Mouse (Mus musculus) lung, embryonic 16.5 days (tissue): ENCODE measurements at regions not wholly inside any gene's neighbourhood (a gene's known extent, or its start where the extent isn't known, plus 50 kb on each side); places are given as distances from the start of the nearest gene placed in this dataset.

Experiments used
- ATAC-seq: fragments of 200-750 bp; cut with Nextera tagmentation; 2 replicates; pipeline ENCODE4 v1.8.0; 2017; ENCODE audit warnings: low read depth, mild to moderate bottlenecking, moderate library complexity
- H3K27ac ChIP-seq: fragments of 300-500 bp; sonication (generic); 2 replicates; pipeline ENCODE4 v1.5.1; 2014; ENCODE audit warnings: mild to moderate bottlenecking, control low read depth, low read length
- H3K27me3 ChIP-seq: fragments of 300-500 bp; sonication (generic); 2 replicates; pipeline ENCODE4 v1.6.1; 2014; ENCODE audit warnings: low read depth, low read length, mixed read lengths; ENCODE audit not compliant: control insufficient read depth, insufficient read depth
- H3K36me3 ChIP-seq: fragments of 300-500 bp; sonication (generic); 2 replicates; pipeline ENCODE4 v1.6.1; 2014; ENCODE audit warnings: low read length; ENCODE audit not compliant: control insufficient read depth, insufficient read depth
- H3K4me1 ChIP-seq: fragments of 300-500 bp; sonication (generic); replicated peaks from 2 replicates; pipeline ENCODE4 v1.6.1; 2014; ENCODE audit warnings: low read length, mixed read lengths; ENCODE audit not compliant: control insufficient read depth, insufficient read depth
- H3K4me2 ChIP-seq: fragments of 300-500 bp; sonication (generic); 2 replicates; pipeline ENCODE4 v1.6.1; 2014; ENCODE audit warnings: low read depth, low read length, control low read depth
- H3K4me3 ChIP-seq: fragments of 300-500 bp; sonication (generic); 2 replicates; pipeline ENCODE4 v1.5.1; 2014; ENCODE audit warnings: mild to moderate bottlenecking, low read length, control low read depth
- H3K9ac ChIP-seq: fragments of 300-500 bp; sonication (generic); 2 replicates; pipeline ENCODE4 v1.6.1; 2014; ENCODE audit warnings: low read length, control low read depth
- H3K9me3 ChIP-seq: fragments of 300-500 bp; sonication (generic); 2 replicates; pipeline ENCODE4 v1.6.1; 2016; ENCODE audit warnings: low read length; ENCODE audit not compliant: control insufficient read depth
- WGBS: fragments of 180-500 bp; shearing (Covaris S2); extraction: QIAGEN DNeasy Blood & Tissue Kit; methylation state at CpG from one replicate; pipeline ENCODE4 v1.1.7; 2014; 5-methylcytosine and 5-hydroxymethylcytosine counted together

DNA sequence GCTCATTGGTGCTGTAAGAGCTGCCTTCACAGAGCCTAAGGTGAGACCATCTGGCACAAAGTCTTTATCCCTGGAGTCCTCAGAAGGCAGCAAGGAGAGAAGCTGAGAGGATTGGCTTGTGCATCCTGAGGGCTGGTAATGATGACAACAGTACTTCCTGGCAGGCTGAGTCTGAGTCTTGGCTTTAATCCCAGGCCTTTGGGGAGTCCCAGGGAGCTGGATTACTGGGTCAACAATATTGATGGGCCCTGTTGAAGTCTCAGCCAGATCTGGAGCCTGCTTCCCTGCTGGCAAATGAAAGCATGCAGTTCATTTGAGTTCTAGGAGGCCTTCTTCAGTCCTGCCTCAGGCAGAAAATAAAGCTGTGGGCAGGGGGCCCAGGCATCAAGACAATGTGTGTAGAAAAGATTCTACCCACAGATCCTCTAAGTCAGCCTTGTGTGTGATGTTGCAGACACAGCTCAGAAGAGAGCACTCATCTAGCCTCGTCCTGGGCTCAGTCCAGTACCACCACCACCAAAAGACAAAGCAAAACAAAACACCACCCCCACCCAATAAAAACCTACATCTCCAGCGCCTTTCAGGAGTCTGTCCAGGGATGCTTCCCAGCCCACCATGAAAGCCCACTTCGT, 113.1 kb downstream of the Tmem215 start:
- no peaks in the 10 kb centered on the region for H3K27me3 ChIP-seq
- no peak overlapping the region for H3K9ac ChIP-seq
- no peak overlapping the region for H3K4me2 ChIP-seq
- no peaks in the 10 kb centered on the region for H3K4me1 ChIP-seq
- no peaks in the 10 kb centered on the region for H3K36me3 ChIP-seq
- H3K9me3 ChIP-seq: no peaks in the 10 kb centered on the region
- 54% methylated on average over 3 of the region's 3 CpGs for WGBS
- peak; percentile 80 for ATAC-seq
- H3K27ac ChIP-seq: no peak overlapping the region
- H3K4me3 ChIP-seq: no peak overlapping the region

DNA sequence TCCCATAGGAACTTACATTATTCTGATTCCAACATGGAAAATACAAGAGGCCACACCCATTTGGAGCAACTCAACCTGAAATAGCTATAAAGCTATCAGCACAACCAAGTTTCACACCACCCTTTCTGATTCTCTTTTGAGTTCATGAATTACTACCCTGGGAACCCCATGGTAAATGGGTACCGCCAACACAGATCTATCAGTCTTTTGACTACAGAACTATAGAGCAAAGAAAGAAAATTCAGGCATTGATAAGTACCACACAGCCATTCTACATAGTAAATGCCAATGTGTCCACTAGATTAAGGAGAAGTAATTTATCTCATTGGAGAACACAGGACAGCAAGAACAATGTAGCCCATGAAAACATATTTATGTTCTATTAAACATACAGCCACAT, 114.1 kb downstream of the Tmem215 start:
- WGBS: 96% methylated on average over 1 of the region's 1 CpGs
- no peak overlapping the region for H3K4me3 ChIP-seq
- no peak for ATAC-seq
- H3K27ac ChIP-seq: no peak overlapping the region
- no peaks in the 10 kb centered on the region for H3K9me3 ChIP-seq
- H3K9ac ChIP-seq: no peak overlapping the region
- no peaks in the 10 kb centered on the region for H3K27me3 ChIP-seq
- no peak overlapping the region for H3K4me2 ChIP-seq
- no peaks in the 10 kb centered on the region for H3K36me3 ChIP-seq
- H3K4me1 ChIP-seq: no peaks in the 10 kb centered on the region

DNA sequence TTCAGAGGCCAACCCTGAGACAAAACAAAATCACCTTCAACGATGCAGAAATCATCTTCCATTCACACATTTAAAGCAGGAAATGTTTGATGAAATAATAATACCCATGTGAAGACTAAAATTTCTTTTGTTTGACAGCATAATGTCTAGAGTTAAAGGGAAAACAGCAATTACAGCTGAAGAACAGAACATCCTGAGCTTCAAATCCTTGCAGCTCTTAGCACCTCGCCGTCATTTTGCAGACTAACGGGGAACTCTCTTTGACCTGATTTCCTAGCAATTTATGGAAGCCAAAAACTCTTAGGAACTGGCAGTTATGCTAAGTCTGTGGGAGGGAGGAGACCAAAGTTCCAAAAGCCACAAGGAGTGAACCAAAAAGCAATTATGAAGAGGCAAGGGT, 115.3 kb downstream of the Tmem215 start:
- Histone ChIP-seq H3K9me3 (no peaks in the 10 kb centered on the region), H3K9ac (no peak overlapping the region), H3K36me3 (no peaks in the 10 kb centered on the region), H3K27me3 (no peaks in the 10 kb centered on the region), H3K4me2 (no peak overlapping the region), H3K4me3 (no peak overlapping the region), H3K4me1 (no peaks in the 10 kb centered on the region), H3K27ac (no peak overlapping the region)
- ATAC-seq: no peak
- 87% methylated on average over 4 of the region's 4 CpGs for WGBS

DNA sequence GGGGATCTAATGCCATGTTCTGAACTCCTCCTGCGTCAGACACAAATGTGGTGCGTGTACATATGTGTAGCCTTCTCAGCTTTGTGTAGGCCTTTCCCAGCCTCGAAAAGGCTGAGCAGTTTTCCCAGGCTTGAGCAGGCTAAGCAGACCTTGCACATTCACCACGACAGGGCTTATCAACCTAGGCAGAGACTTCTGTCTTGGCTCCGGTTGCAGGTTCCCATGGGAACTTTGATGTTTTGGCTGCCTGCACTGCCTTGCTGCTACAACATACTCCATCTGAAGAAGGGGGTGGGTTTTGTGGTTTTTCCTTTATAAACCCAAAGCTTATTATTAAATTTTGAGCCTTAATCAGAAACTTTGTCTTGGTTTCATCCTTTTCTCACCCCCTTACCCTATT, 109.2 kb downstream of the Aptx start:
- 64% methylated on average over 5 of the region's 5 CpGs for WGBS
- Histone ChIP-seq H3K27ac (no peak overlapping the region), H3K9ac (no peak overlapping the region), H3K36me3 (no peaks in the 10 kb centered on the region), H3K9me3 (no peaks in the 10 kb centered on the region), H3K4me3 (no peak overlapping the region), H3K27me3 (no peaks in the 10 kb centered on the region), H3K4me2 (no peak overlapping the region), H3K4me1 (no peaks in the 10 kb centered on the region)
- no peak for ATAC-seq

DNA sequence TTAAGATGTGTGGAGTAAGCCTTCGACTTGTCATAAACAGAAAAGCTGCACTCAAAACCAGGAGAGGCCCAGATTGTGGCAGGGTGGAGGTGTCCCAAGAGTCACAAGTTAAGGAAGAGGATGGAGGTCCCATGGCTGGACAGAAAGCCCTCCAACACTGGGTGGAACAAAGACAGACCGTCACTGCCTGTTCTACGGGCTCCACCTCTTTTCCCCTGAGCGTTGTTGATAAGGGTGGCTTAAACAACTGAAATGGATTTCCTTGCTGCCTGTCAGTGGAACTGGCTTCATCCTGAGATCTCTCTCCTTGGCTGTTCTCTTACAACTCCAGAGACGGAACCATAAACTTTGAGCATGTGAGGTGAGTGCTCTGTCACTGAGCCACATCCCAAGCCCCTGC, 78.0 kb downstream of the Aptx start:
- no peak for ATAC-seq
- Histone ChIP-seq H3K27me3 (no peaks in the 10 kb centered on the region), H3K4me3 (no peak overlapping the region), H3K4me1 (no peaks in the 10 kb centered on the region), H3K36me3 (no peaks in the 10 kb centered on the region), H3K9me3 (no peaks in the 10 kb centered on the region), H3K9ac (no peak overlapping the region), H3K27ac (no peak overlapping the region), H3K4me2 (no peak overlapping the region)
- 32% methylated on average over 5 of the region's 5 CpGs for WGBS

DNA sequence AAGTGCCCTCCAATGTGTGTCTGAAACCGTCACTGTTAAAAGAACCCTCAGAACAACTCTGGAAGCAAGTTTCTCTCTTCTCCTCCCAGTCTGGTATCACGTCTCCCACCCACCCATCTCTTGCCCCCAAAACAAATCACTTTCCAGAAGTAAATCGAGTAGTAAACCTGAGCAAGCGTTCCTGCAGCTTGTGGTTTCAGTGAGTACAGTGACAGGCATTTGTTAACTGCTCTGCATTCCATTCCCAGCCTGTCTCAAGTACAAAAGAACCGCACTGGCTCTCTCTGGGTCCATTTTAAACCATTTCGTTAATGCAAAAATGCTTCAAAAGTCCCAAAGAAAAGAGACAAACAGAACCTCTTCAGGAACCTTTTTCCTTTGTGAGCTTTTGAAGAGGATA, 77.1 kb downstream of the Aptx start:
- Histone ChIP-seq H3K4me2 (no peak overlapping the region), H3K27ac (no peak overlapping the region), H3K4me1 (no peaks in the 10 kb centered on the region), H3K4me3 (no peak overlapping the region), H3K9me3 (no peaks in the 10 kb centered on the region), H3K36me3 (no peaks in the 10 kb centered on the region), H3K9ac (no peak overlapping the region), H3K27me3 (no peaks in the 10 kb centered on the region)
- ATAC-seq: no peak
- WGBS: 35% methylated on average over 6 of the region's 6 CpGs
